Mouse (Mus musculus) heart, adult 2 months (tissue): ENCODE results near the gene Ccdc66. TPM values are rescaled to one million over a fixed set of nuclear protein-coding genes. Genes with fewer than 3 reads are reported as not detected.

Source experiments
- DNase-seq, 2 experiments: peaks; one replicate each; pipeline ENCODE4 v3.0.0; 2021
- H3K27ac ChIP-seq: fragments of 200-600 bp; 2 replicates; pipeline ENCODE4 v1.8.1; 2022
- H3K27me3 ChIP-seq: fragments of 200-500 bp; 2 replicates; pipeline ENCODE4 v1.6.1; 2012; ENCODE audit warnings: mild to moderate bottlenecking, low read length, inconsistent platforms, mixed read lengths; ENCODE audit not compliant: control insufficient read depth, insufficient read depth
- H3K36me3 ChIP-seq: fragments of 200-500 bp; 2 replicates; pipeline ENCODE4 v1.6.1; 2012; ENCODE audit warnings: low read length, inconsistent platforms; ENCODE audit not compliant: control insufficient read depth, insufficient read depth
- H3K4me1 ChIP-seq: fragments of 200-500 bp; 2 replicates; pipeline ENCODE4 v1.6.1; 2011; ENCODE audit warnings: low read length; ENCODE audit not compliant: control insufficient read depth, insufficient read depth
- H3K4me3 ChIP-seq: fragments of 200-600 bp; 2 replicates; pipeline ENCODE4 v1.8.1; 2022
- H3K79me2 ChIP-seq: fragments of 200-500 bp; replicated peaks from 2 replicates; pipeline ENCODE4 v1.6.1; 2012; ENCODE audit warnings: mild to moderate bottlenecking, inconsistent platforms, low read length, moderate library complexity, mixed read lengths; ENCODE audit not compliant: control insufficient read depth, insufficient read depth
- H3K9ac ChIP-seq: fragments of 200-500 bp; 2 replicates; pipeline ENCODE4 v1.6.1; 2012; ENCODE audit warnings: low read depth, mild to moderate bottlenecking, control low read depth, inconsistent platforms, low read length, mixed read lengths
- CTCF ChIP-seq: fragments of 200-600 bp; IDR thresholded peaks from 2 replicates; pipeline ENCODE4 v1.8.1; 2022; ENCODE audit warnings: antibody characterized with exemption, mild to moderate bottlenecking, moderate library complexity
- EP300 ChIP-seq: fragments of 200-500 bp; IDR thresholded peaks from 2 replicates; pipeline ENCODE4 v1.6.1; 2011; ENCODE audit warnings: low read depth, low read length, control low read depth; ENCODE audit not compliant: insufficient read depth
- POLR2A ChIP-seq: fragments of 200-500 bp; IDR thresholded peaks from 2 replicates; pipeline ENCODE4 v1.6.1; 2011; ENCODE audit warnings: mild to moderate bottlenecking, low read depth, low read length, control low read depth; ENCODE audit not compliant: insufficient read depth
- WGBS: fragments of 180-500 bp; shearing (Covaris S2); methylation state at CpG from one replicate; pipeline ENCODE4 v1.1.7; 2018; 5-methylcytosine and 5-hydroxymethylcytosine counted together
- intact Hi-C: fragments of 180-260 bp; cut with DNase I; formaldehyde crosslinking; loops from one replicate; pipeline ENCODE4 v1.15.1; 2025
- long read RNA-seq: library from polyadenylated mRNA; stranded (forward); transcript quantifications from one replicate; pipeline ENCODE4 v2.0.0, GENCODE M21; 2021
- polyA plus RNA-seq: library from polyadenylated mRNA; depleted of rRNA; stranded (reverse); fragments of >200 nt; gene quantifications from 2 replicates; pipeline ENCODE4 v1.2.3, GENCODE M21; 2012; rRNA removed
- total RNA-seq, 2 experiments: library from RNA; stranded (reverse); gene quantifications; 2 replicates each; pipeline ENCODE4 v1.2.3; 2021

The Ccdc66 gene
- total RNA-seq (10 to 100 TPM in 1 of 2 experiments, 1 to 10 TPM in 1; 10.0 to 10.4 TPM), polyA plus RNA-seq (3.1 and 3.8 TPM in 2 replicates)
- long read RNA-seq, full-length matches to known transcripts: 4 of 7 reads
- long read RNA-seq, partial matches to known transcripts: 2 of 7 reads
- long read RNA-seq, other reads (novel, unspliced or antisense): 1 of 7 reads

GRCm38 (mm10) chr14:27507894-27508643 lies at the start of gene Ccdc66:
Gene Ccdc66 (minus strand): TSS chr14:27508460.
- intact Hi-C loops: no loop called here
- H3K27me3 ChIP-seq: no peaks in the 10 kb centered on the region
- TF ChIP-seq CTCF (peak; percentile 18; the same call in 1 of the 2 replicates), POLR2A (peak; percentile 55; the same call in 1 of the 2 replicates), EP300 (no peak)

DNA sequence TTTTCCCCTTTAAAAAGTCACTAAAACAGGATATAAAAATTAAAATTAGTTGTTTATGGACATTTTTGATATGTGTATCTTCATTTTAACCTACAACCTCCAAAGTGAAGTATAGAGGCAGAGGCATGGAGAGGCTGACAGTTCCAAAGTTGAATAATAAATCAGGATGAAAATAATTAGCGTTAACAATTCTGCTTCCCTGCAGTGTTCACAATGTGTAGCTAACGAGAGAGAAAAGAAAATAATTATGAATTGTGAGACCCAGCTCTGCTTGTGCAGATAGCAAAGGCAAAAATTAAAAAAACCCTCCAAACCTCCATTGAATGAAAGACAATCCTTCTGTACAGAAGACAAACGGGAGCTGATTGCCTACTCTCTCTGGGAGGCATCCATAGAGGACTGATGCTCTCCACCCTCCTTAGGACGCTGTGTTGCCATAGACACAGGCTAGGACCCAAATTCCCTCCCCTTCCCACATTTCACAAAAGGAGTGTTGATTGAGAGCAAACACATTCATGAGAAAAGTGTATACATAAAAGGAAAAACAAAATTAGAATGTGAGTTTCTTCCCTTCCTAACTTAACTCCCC lies 35.7 kb upstream of the Ccdc66 start:
- H3K36me3 ChIP-seq: no peaks in the 10 kb centered on the region
- TF ChIP-seq EP300 (no peak), POLR2A (no peak), CTCF (no peak)
- intact Hi-C loops: no loop called here
- H3K4me3 ChIP-seq: no peak overlapping the region
- DNase-seq: no peak
- H3K27me3 ChIP-seq: no peaks in the 10 kb centered on the region
- no peak overlapping the region for H3K9ac ChIP-seq
- no peaks in the 10 kb centered on the region for H3K4me1 ChIP-seq
- WGBS: 76% methylated on average over 4 of the region's 4 CpGs
- H3K27ac ChIP-seq: no peak overlapping the region
- no peaks in the 10 kb centered on the region for H3K79me2 ChIP-seq

More at GRCm38 (mm10) chr14:27507894-27508643, at the start of gene Ccdc66:
- peak; percentile 98 to 100 for DNase-seq
- H3K79me2 ChIP-seq: no peaks in the 10 kb centered on the region
- peak within 1 kb of the TSS; percentile 88 for H3K4me3 ChIP-seq
- under 1% methylated on average over 51 of the region's 51 CpGs for WGBS
- H3K4me1 ChIP-seq: peaks cover 1% of the 10 kb centered on the region
- H3K36me3 ChIP-seq: no peaks in the 10 kb centered on the region
- H3K27ac ChIP-seq: peak within 1 kb of the TSS; percentile 84
- peak within 1 kb of the TSS; percentile 85 for H3K9ac ChIP-seq

GRCm38 (mm10) chr14:27536441-27536840 lies 28.2 kb upstream of the Ccdc66 start:
- Histone ChIP-seq H3K27ac (no peak overlapping the region), H3K4me1 (no peaks in the 10 kb centered on the region), H3K36me3 (no peaks in the 10 kb centered on the region), H3K4me3 (no peak overlapping the region), H3K79me2 (no peaks in the 10 kb centered on the region), H3K27me3 (no peaks in the 10 kb centered on the region), H3K9ac (no peak overlapping the region)
- TF ChIP-seq EP300 (no peak), POLR2A (no peak), CTCF (no peak)
- 52% methylated on average over 3 of the region's 3 CpGs for WGBS
- intact Hi-C loops: no loop called here
- DNase-seq: no peak

DNA sequence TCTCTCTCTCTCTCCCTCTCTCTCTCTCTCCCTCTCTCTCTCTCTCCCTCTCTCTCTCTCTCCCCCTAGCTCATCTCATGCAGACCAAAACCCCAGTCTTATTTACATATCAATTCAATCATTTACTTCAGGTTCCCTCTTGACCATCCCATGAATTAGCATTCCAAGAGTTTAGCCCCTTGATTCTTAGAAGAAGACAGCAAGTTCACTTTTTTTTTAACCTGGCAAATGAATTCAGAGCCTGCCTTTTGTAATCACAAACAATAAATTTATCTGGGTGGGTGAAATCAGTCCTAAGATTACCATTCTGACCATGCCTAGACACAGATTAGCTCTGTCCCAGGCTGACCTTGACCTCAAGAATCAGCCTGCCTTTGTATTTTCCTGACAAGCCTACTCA lies 16.3 kb upstream of the Ccdc66 start:
- H3K9ac ChIP-seq: no peak overlapping the region
- TF ChIP-seq EP300: no peak
- TF ChIP-seq CTCF: no peak
- H3K4me1 ChIP-seq: no peaks in the 10 kb centered on the region
- no peaks in the 10 kb centered on the region for H3K79me2 ChIP-seq
- no peaks in the 10 kb centered on the region for H3K27me3 ChIP-seq
- no peaks in the 10 kb centered on the region for H3K36me3 ChIP-seq
- no peak for DNase-seq
- H3K27ac ChIP-seq: no peak overlapping the region
- intact Hi-C loops: no loop called here
- H3K4me3 ChIP-seq: no peak overlapping the region

DNA sequence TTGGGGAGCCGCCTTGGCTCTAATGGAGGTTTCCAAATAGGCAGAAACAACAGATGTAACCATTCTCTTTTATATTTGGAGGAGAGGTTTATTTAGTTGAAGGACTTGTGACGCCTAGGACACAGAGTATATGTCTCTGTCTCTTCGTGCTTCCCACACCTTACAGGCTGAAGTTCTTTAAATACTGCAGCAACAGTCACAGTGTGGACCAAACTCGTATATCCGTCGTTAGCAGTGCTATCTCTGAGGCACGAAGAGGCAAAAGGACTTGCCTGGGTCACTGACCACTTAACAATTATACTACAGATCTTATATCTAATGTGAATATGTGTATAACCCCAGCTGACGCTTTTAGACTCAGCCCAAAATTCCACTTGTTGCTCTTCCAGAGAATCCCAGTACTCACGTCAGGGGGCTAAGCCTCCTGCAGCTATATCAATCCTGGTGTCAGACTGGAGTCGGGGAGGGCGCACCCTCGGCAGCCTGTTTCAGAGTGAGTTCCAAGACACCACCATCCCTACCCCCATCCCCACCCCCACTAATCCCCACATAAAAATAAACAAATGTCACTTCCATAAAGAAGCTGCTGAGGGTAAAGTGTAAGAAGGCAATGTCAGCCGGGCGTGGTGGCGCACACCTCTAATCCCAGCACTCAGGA lies 513 bp upstream of the Ccdc66 start:
- intact Hi-C loops: no loop called here
- WGBS: 23% methylated on average over 15 of the region's 15 CpGs

More for the DNA sequence above, 513 bp upstream of the Ccdc66 start:
- no peaks in the 10 kb centered on the region for H3K27me3 ChIP-seq
- H3K9ac ChIP-seq: peak overlapping the region; percentile 85
- peak overlapping the region; percentile 88 for H3K4me3 ChIP-seq
- H3K36me3 ChIP-seq: no peaks in the 10 kb centered on the region
- TF ChIP-seq POLR2A (0 out of 2 replicates have a peak, but pooled peaks have one; percentile 9), CTCF (no peak)
- peak overlapping the region; percentile 84 for H3K27ac ChIP-seq
- H3K4me1 ChIP-seq: peaks cover 1% of the 10 kb centered on the region
- H3K79me2 ChIP-seq: no peaks in the 10 kb centered on the region
- no peak for DNase-seq
